ENCODE assay signal across 8 mouse cellular contexts in the genomic region with DNA sequence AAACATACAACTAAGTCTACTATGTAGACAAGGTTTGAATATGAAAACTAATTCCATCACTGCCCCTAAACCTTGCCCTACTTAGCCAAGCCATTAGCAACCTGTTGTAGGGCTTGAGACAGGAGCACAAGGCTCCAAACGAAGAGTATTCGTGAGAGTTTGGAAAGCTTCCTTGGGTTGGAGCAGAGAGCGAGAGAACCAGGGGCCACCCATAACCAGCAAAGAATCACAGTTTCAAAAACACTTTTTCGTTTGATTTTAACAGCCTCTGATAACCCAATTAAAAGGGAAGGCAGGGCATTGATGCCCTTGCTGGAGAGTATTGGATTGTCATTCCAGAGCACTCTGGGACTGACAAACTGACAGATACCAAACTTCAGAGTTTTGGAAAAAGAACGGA. TPM values are rescaled to one million over a fixed set of nuclear protein-coding genes. Genes with fewer than 3 reads are reported as not detected.
DNase-seq lines count a peak whose midpoint lies in the region; ATAC-seq and TF ChIP-seq lines count a peak whose summit lies in the region.

No protein-coding gene starts in this region.

- H3K4me3 ChIP-seq in erythroblast, embryonic 14.5 days (replicated peaks) = peak overlapping the region; percentile 60
- H3K4me3 ChIP-seq in spleen, adult 2 months (ENCODE audit: extremely low read depth, insufficient read depth, insufficient read length) = peak overlapping the region; percentile 60; the same call in 1 of the 2 replicates
- peak overlapping the region; percentile 88 for H3K4me3 ChIP-seq in liver, embryonic 11.5 days (ENCODE audit: low read depth, low read length)
- H3K4me3 ChIP-seq in stomach, postnatal 0 days (ENCODE audit: low read depth, low read length) = peak overlapping the region; percentile 93

- H3K36me3 ChIP-seq in erythroblast, embryonic 14.5 days (ENCODE audit: control insufficient read depth) = no peaks in the 10 kb centered on the region
- no peaks in the 10 kb centered on the region for H3K36me3 ChIP-seq in spleen, adult 2 months (ENCODE audit: control insufficient read depth, insufficient read depth, low read length)
- no peaks in the 10 kb centered on the region for H3K36me3 ChIP-seq in liver, embryonic 11.5 days (ENCODE audit: control insufficient read depth, insufficient read depth, low read length)
- H3K36me3 ChIP-seq in stomach, postnatal 0 days (ENCODE audit: control insufficient read depth, insufficient read depth, low read length) = no peaks in the 10 kb centered on the region

- TF ChIP-seq CTCF in spleen, adult 2 months (IDR thresholded peaks at IDR 0.05; ENCODE audit: extremely low read depth, insufficient read depth, insufficient read length, insufficient replicate concordance) = no peak
- no peak for TF ChIP-seq CTCF in stomach, postnatal 0 days (IDR thresholded peaks at IDR 0.05; ENCODE audit: low read depth)

- peaks cover 6% of the 10 kb centered on the region; the same call in 1 of the 2 replicates for H3K9me3 ChIP-seq in erythroblast, embryonic 14.5 days (ENCODE audit: control insufficient read depth, low read length)
- no peaks in the 10 kb centered on the region for H3K9me3 ChIP-seq in liver, embryonic 11.5 days (ENCODE audit: control insufficient read depth, low read length)
- H3K9me3 ChIP-seq in stomach, postnatal 0 days (ENCODE audit: control insufficient read depth, low read length) = no peaks in the 10 kb centered on the region

- peak overlapping the region; percentile 93 for H3K4me2 ChIP-seq in liver, embryonic 11.5 days
- peak overlapping the region; percentile 93 for H3K4me2 ChIP-seq in stomach, postnatal 0 days (replicated peaks; ENCODE audit: low read depth)

- H3K4me1 ChIP-seq in erythroblast, embryonic 14.5 days (ENCODE audit: control insufficient read depth) = peaks cover 8% of the 10 kb centered on the region
- H3K4me1 ChIP-seq in spleen, adult 2 months (ENCODE audit: control insufficient read depth, insufficient read depth, insufficient read length) = peaks cover 10% of the 10 kb centered on the region
- H3K4me1 ChIP-seq in liver, embryonic 11.5 days (replicated peaks; ENCODE audit: control insufficient read depth, insufficient read depth, low read length) = no peaks in the 10 kb centered on the region
- H3K4me1 ChIP-seq in stomach, postnatal 0 days (replicated peaks; ENCODE audit: control insufficient read depth, insufficient read depth) = 0 out of 2 replicates have a peak, but pooled peaks cover 3% of the 10 kb centered on the region

- no peak overlapping the region for H3K9ac ChIP-seq in liver, embryonic 11.5 days (ENCODE audit: low read depth, low read length)
- peak overlapping the region; percentile 88 for H3K9ac ChIP-seq in stomach, postnatal 0 days (ENCODE audit: low read length)

- no peak overlapping the region for H3K27ac ChIP-seq in spleen, adult 2 months (ENCODE audit: insufficient read depth, low read length)
- no peak overlapping the region for H3K27ac ChIP-seq in liver, embryonic 11.5 days (ENCODE audit: low read depth, low read length)
- no peak overlapping the region for H3K27ac ChIP-seq in stomach, postnatal 0 days (replicated peaks)

- WGBS in spleen, adult 2 months = 78% methylated on average over 5 of the region's 5 CpGs
- 50% methylated on average over 5 of the region's 5 CpGs for WGBS in liver, embryonic 11.5 days
- WGBS in stomach, postnatal 0 days = 40% methylated on average over 5 of the region's 5 CpGs

- ATAC-seq in erythroblast, adult 5-6 weeks (replicated peaks; ENCODE audit: low FRiP score, poor library complexity, severe bottlenecking) = no peak
- ATAC-seq in liver, embryonic 11.5 days (replicated peaks; ENCODE audit: low FRiP score) = no peak
- ATAC-seq in stomach, postnatal 0 days (ENCODE audit: low FRiP score, low TSS enrichment) = no peak
- no peak for ATAC-seq in monocyte, adult 5-6 weeks (replicated peaks; ENCODE audit: insufficient number of reproducible peaks, low FRiP score, low TSS enrichment, poor library complexity, severe bottlenecking)

- H3K27me3 ChIP-seq in erythroblast, embryonic 14.5 days (ENCODE audit: control insufficient read depth) = peaks cover 49% of the 10 kb centered on the region
- peaks cover 2% of the 10 kb centered on the region; the same call in 1 of the 2 replicates for H3K27me3 ChIP-seq in spleen, adult 2 months (ENCODE audit: control insufficient read depth, insufficient read depth, low read length)
- H3K27me3 ChIP-seq in liver, embryonic 11.5 days (replicated peaks; ENCODE audit: control insufficient read depth, insufficient read depth, low read length) = peaks cover 23% of the 10 kb centered on the region
- no peaks in the 10 kb centered on the region for H3K27me3 ChIP-seq in stomach, postnatal 0 days (ENCODE audit: control insufficient read depth, insufficient read depth, low read length)

- no peak for TF ChIP-seq POLR2A in spleen, adult 2 months (IDR thresholded peaks at IDR 0.05; ENCODE audit: low read depth, low read length)

- DNase-seq in spleen, adult 2 months (ENCODE audit: low read depth in 1 of 2, low spot score in 2 of 2) = no peak
- DNase-seq in spleen, postnatal 10 days (ENCODE audit: low spot score in 2 of 2) = no peak
- DNase-seq in liver, embryonic 11.5 days (ENCODE audit: low spot score) = no peak
- no peak for DNase-seq in stomach, postnatal 0 days (ENCODE audit: low spot score)
- DNase-seq in adrenal gland, postnatal 10 days = no peak

- no peak for TF ChIP-seq EP300 in stomach, postnatal 0 days (optimal IDR thresholded peaks at IDR 0.05)

RNA-seq across cellular contexts. Expression of gene Ago4, which starts 1.0 kb away (rescaled TPM):
- not detected in 2 replicates for polyA plus RNA-seq in erythroblast, embryonic 14.5 days (2012)
- total RNA-seq in erythroblast, adult 5-6 weeks (2015; ENCODE audit: low replicate concordance) = 0.63 and 0.77 TPM in 2 replicates
- 1.1 and 1.4 TPM in 2 replicates for total RNA-seq in erythroblast, adult 5-6 weeks (2017; ENCODE audit: low replicate concordance)
- 1.0 TPM in 2 replicates for polyA plus RNA-seq in spleen, adult 2 months (2012; rRNA removed)
- 0.29 and 0.30 TPM in 2 replicates for polyA plus RNA-seq in liver, embryonic 11.5 days (2014; fragmentation: Nextera tagmentation; extraction: Ambion mirVana)
- 1.6 and 1.7 TPM in 2 replicates for polyA plus RNA-seq in stomach, postnatal 0 days (2015; fragmentation: Nextera tagmentation; extraction: Ambion mirVana)
- total RNA-seq in monocyte, adult 5-6 weeks (2017) = 3.7 to 8.4 TPM (median 5.7 TPM) in 3 replicates
- total RNA-seq in adrenal gland, postnatal 10 days (2021) = 1 to 10 TPM; 4.0 to 6.4 TPM

RNA-seq across cellular contexts. Expression of gene Clspn, which starts 24.4 kb away (rescaled TPM):
- polyA plus RNA-seq in erythroblast, embryonic 14.5 days (2012) = 0.95 and 0.96 TPM in 2 replicates
- 24.4 and 29.5 TPM in 2 replicates for total RNA-seq in erythroblast, adult 5-6 weeks (2015; ENCODE audit: low replicate concordance)
- 121 and 203 TPM in 2 replicates for total RNA-seq in erythroblast, adult 5-6 weeks (2017; ENCODE audit: low replicate concordance)
- 0.88 and 1.1 TPM in 2 replicates for polyA plus RNA-seq in spleen, adult 2 months (2012; rRNA removed)
- polyA plus RNA-seq in liver, embryonic 11.5 days (2014; fragmentation: Nextera tagmentation; extraction: Ambion mirVana) = 43.5 and 51.6 TPM in 2 replicates
- 5.9 and 8.9 TPM in 2 replicates for polyA plus RNA-seq in stomach, postnatal 0 days (2015; fragmentation: Nextera tagmentation; extraction: Ambion mirVana)
- total RNA-seq in monocyte, adult 5-6 weeks (2017) = 1.7 to 15.5 TPM (median 9.2 TPM) in 3 replicates
- total RNA-seq in adrenal gland, postnatal 10 days (2021) = 1 to 10 TPM; 8.5 to 8.9 TPM
